Mouse (Mus musculus) cortical plate, adult 2 months (tissue): ENCODE data around the gene Tmem8b.

ENCODE experiments used
- CTCF ChIP-seq: fragments of 200-500 bp; IDR thresholded peaks from 2 replicates; pipeline ENCODE4 v1.5.1; 2011; ENCODE audit warnings: mild to moderate bottlenecking, control low read depth, low read length; ENCODE audit not compliant: insufficient read depth; ENCODE audit errors: extremely low read depth
- POLR2A ChIP-seq: fragments of 200-500 bp; IDR thresholded peaks from 2 replicates; pipeline ENCODE4 v1.6.1; 2011; ENCODE audit warnings: mild to moderate bottlenecking, low read length, control low read depth; ENCODE audit not compliant: insufficient read depth; ENCODE audit errors: extremely low read depth

GRCm38 (mm10) chr4:43732171-43732570, 63.4 kb downstream of the Tmem8b start:
- TF ChIP-seq CTCF (no peak), POLR2A (no peak)
